Mouse (Mus musculus): ENCODE data around the gene Nab1. TPM values are rescaled to one million over a fixed set of nuclear protein-coding genes. Genes with fewer than 3 reads are reported as not detected.

The Nab1 gene
- polyA plus RNA-seq, 3 experiments from 2014 or later = 24.5 to 38.8 (median 26.0) TPM

Other genes with a start within 250 kb of the Nab1 start
- 10 to 100 TPM; 30.0 to 40.0 (median 35.7) TPM for gene Nemp2, start 130.0 kb upstream of the Nab1 start, polyA plus RNA-seq (2017; shearing (Covaris generic))
- 10 to 100 TPM in 1 of 3 experiments, 1 to 10 TPM in 2; 6.8 to 10.7 (median 7.2) TPM for gene Mfsd6, start 226.8 kb upstream of the Nab1 start, polyA plus RNA-seq (2017; shearing (Covaris generic))